Mouse (Mus musculus) layer of hippocampus, adult 18-20 months (tissue): ENCODE results near the gene Ugt1a7c. TPM values are rescaled to one million over a fixed set of nuclear protein-coding genes. Genes with fewer than 3 reads are reported as not detected.
"Not testable (repeated sequence)": the region's sequence is repeated elsewhere in the genome, so short reads cannot be mapped to it uniquely, and the experiment has no call there.

Experiments used
- DNase-seq, 2 experiments: peaks; one replicate each; pipeline ENCODE4 v3.0.0; 2022; ENCODE audit warnings: low spot score in 2 of 2
- long read RNA-seq: library from polyadenylated mRNA; stranded (forward); transcript quantifications from one replicate; pipeline ENCODE4 v2.0.0, GENCODE M21; 2021
- total RNA-seq, 2 experiments: library from RNA; stranded (reverse); gene quantifications; 2 replicates each; pipeline ENCODE4 v1.2.3; 2021

The Ugt1a7c gene
- total RNA-seq = 1 to 10 TPM in 1 of 2 experiments, under 1 TPM in 1; 0.20 to 1.4 TPM
- long read RNA-seq, partial matches to known transcripts = 0 of 1 reads
- long read RNA-seq, other reads (novel, unspliced or antisense) = 1 of 1 reads

GRCm38 (mm10) chr1:88094941-88095492 is at the start of gene Ugt1a7c:
Gene Ugt1a7c, plus strand, starts transcription at chr1:88095062.
- DNase-seq = no peak

DNA sequence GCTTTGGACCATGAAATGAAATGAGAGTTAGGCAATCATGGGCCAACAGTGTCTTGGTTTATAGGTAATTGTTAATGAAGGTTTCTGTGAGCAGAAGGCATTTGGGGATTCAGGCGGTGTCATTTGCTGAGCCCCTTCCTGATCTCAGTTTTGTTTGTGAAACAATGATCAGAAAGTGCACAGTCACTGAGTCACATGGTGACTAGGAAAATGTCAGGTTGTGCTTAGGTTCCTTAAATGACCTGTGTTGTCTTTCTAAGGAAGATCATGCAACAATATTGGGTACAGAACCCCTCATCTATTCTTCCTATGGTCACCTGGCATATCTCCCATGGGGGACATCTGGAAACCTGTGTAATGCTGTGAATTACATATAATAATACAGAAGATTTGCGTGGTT is 47.5 kb upstream of the Ugt1a7c start:
- not testable (repeated sequence) for DNase-seq

DNA sequence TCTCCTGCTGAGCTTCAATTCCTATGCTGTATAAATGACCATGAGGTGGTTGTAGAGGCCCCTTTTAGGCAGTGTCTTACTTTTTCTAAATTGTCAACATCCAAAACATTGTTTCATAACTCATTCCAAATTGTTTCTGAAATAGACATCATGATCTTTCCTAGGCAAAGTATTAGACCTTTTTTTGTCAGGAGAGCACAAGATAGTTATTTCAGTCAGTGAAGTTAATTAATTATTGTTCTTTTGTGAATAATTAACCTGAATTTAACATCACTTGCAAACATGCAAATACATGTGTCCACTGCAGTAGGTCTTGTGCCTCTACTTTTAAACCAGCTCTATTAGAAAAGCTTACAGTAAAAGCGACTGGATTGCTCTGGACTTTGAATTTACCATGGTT is 39.8 kb upstream of the Ugt1a7c start, which contains the start of gene Ugt1a10:
Gene Ugt1a10, plus strand, starts transcription at position 301 of the 400 bp plus-strand sequence.
- DNase-seq = no peak

- DNase-seq = not testable (repeated sequence)
Observed at GRCm38 (mm10) chr1:88066472-88067102, 28.3 kb upstream of the Ugt1a7c start.

DNA sequence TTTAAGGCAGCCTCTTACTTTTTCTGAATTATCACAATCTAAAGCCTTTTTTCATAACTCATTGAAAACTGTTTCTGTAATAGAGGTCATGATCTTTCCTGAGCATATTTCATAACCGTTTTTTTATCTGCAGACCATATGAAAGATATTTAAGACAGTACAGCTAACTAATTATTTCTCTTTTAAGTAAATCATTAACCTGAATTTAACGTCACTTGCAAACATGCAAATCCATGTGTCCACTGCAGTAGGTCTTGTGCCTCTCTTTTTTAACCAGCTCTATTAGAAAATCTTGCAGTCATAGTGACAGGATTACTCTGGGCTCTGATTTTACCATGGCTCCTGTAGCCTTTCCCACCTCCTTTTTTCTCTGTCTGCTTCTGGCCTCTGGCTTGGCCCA is 24.4 kb upstream of the Ugt1a7c start, which contains the start of gene Ugt1a9:
Gene Ugt1a9, plus strand, starts transcription at position 306 of the 400 bp plus-strand sequence.
- no peak for DNase-seq

- no peak for DNase-seq
Observed at GRCm38 (mm10) chr1:88070902-88071301, 24.0 kb upstream of the Ugt1a7c start.

GRCm38 (mm10) chr1:88074471-88074870 is 20.4 kb upstream of the Ugt1a7c start:
- DNase-seq = no peak

DNA sequence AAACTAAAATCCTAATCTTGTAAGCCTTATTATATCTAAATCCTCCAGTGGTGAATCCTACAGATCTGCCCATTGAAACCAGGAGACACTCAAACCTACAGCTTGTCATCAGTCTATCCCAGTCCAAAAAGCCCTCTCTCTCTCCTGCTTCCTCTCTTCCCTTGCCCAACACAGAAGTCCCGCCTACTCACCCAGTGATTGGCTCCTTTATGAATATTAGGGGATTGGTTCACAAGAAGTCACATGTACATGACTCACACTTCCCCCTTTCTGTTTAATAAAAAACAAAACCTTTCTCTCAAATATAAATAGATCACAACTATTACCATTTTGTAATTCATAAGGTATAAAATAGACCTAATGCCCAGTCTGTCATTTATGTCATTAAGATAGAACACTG is 17.7 kb upstream of the Ugt1a7c start:
- no peak for DNase-seq

- DNase-seq = no peak
Observed at GRCm38 (mm10) chr1:88081670-88082069, 13.2 kb upstream of the Ugt1a7c start.

DNA sequence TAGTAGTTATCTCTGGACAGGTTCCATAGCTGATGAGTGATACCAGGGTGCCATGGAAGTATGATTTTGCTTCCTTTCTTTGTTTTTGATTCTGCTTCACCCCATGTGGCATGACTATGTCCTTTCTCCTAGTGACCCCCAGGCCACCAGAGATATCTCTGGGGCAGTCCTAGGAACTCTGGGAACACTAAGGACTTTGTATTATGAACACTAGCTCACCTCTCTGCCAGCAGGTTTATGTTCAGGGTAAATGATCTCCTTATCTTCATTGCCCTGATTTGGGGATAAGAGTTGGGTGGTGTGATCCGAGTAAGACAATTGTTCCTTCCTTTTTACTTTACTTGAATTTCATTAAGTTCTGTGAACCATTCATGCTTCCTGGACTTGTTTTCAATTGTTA is 8.7 kb upstream of the Ugt1a7c start:
- no peak for DNase-seq

DNA sequence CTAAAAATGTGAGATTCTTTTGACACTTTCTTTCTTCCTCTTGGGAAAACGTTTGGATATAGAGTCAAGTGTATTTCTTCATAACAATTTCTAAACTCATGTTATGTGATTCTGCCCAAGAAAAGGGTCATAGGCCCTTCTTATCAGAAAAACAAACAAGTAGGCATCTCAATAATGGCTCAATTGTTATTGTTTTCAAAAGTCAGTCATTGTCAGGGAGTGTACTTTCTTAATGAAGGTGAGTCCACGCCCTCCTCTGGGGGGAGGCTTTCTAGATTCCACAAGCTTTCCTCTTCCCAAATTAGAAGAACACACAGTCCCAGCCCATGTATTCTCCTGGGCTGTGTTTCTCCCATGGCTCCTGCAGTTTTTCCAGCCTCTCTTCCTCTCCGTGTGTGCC is 7.3 kb upstream of the Ugt1a7c start, which contains the start of gene Ugt1a8:
Gene Ugt1a8, plus strand, starts transcription at position 301 of the 400 bp plus-strand sequence.
- DNase-seq = no peak

GRCm38 (mm10) chr1:88092341-88092740 is 2.5 kb upstream of the Ugt1a7c start:
- DNase-seq = no peak

DNA sequence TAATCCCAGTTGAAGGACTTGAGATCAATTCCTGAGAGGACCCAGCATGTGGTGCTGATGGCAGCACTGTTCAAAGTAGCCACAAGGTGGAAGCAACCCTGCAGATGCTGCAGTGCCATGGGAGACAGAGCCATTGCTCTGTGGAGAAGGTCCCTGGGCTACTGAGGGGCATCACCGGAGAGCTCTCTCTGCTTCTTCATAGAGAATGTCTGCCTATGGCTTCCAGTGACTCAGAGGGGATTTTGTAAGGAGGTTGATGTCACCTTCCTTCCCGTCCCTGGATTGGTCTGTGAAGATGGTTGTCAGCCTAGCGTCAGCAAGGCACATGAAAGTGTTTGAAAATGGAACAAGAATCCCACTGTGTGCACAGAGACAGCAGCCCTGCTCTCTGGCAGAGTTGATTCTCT is 589 bp upstream of the Ugt1a7c start:
- not testable (repeated sequence) for DNase-seq

DNA sequence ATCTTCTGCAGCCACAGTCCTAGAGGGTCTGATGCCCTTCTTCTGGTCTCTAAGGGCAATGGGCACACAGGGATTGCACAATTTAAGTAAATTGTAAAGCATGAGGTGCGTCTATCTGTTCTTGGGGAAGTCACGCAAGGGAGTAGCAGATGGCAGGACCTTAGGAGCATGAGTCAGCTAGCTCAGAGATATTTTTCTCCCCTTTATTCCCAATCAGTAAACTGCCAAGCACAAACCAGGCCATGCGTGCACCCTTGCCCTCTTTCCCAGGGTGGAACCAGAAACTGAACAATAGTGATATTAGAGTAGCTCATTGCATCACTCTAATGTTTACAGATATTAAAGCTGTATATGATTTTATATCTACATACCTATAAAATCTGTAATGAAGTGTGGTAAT is 3.7 kb downstream of the Ugt1a7c start:
- DNase-seq = not testable (repeated sequence)

DNA sequence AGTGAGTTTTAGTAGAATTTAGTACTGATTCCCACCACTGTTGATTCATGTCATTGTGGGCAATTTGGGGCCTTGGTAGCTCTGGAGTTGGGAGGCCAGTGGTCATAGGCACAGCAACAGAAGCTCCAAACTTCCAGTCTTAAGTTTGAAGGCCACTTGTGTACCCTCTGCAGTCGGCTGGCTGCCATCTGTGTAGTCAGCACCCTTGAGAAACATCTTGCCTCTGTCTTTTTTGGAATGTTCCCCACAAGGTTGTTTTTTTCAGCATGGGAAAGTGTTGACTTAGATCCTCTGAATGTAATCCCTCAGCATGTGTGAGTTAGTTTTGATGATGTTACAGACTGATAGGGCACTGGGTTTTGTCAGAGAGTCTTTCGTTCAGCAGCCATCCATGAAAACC is 4.8 kb downstream of the Ugt1a7c start:
- DNase-seq = not testable (repeated sequence)

DNA sequence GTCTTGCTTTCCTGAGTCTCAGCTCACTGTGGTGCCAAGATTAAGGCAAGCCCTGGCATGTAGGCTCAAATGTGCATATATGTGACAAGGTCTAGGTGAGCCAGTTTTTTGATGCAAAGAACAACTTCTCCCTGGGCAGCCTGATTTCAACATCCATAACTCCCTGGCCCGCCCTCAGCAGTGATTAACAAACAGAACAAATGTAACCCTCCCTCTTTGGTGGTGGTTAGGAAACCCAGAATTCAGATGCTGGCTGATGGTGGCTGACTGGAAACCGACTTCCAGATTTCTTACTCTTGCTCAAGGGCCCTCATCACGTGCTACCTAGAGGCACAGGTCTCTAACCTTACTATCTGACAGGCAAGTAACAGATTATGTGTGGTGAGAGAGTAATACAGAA is 8.2 kb downstream of the Ugt1a7c start, which contains the start of gene Ugt1a6b:
Gene Ugt1a6b, plus strand, starts transcription at position 234 of the 400 bp plus-strand sequence.
- not testable (repeated sequence) for DNase-seq

DNA sequence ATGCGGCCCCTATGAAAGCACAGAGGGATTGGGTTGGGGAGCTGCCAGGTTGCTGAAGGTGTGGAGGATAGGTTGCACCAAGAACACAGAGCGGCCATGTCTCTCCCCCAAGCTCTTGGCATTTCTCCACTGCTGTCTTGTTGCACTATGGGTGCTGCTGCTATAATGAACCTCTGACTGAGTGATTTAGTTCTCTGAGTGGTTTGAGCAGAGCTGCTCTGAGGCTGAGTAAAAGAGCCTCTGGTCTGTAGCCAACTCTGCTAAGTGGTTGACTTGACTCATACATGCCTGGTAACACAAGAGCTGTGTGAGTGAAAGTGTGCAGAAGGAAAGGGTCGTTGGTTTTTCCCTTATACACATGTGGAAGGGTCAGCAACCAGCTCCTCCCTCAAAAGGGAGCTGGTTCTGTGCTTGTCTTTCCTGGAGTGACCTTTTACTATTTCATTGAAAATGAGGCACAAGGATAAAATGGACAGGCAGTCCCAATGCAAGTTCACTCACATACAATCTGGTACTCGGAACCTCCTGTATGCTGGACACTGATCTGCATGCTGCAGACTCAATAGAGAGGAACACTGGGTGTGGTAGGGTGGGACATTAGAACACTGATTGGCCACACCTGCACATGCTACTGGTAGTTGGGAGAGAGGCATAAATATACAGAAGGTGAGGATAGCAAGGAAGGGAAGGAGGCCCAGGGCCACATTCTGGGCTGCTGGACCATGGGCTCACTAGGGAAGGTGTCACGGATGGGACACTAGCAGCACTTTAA is 9.0 kb downstream of the Ugt1a7c start:
- not testable (repeated sequence) for DNase-seq

- DNase-seq = no peak
Observed at GRCm38 (mm10) chr1:88104667-88105430, 10.0 kb downstream of the Ugt1a7c start.

DNA sequence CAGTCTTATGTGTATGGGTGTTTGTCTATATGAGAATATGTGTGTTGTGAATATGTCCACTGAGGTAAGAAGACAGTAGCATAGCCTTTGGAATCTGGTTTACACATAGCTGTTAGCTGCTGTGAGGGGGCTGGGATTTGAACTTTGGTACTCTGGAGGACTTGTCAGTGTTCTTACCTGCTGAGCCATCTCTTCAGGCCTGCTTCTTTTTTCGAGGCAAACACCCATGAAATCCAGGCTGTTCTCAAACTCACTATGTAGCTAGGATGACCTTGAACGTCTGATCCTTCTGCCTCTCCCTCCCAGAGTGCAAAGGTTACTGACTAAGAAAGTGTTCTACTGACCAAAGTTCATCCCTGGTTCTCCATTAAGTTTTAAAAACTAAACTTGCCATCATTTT is 10.8 kb downstream of the Ugt1a7c start:
- no peak for DNase-seq

DNA sequence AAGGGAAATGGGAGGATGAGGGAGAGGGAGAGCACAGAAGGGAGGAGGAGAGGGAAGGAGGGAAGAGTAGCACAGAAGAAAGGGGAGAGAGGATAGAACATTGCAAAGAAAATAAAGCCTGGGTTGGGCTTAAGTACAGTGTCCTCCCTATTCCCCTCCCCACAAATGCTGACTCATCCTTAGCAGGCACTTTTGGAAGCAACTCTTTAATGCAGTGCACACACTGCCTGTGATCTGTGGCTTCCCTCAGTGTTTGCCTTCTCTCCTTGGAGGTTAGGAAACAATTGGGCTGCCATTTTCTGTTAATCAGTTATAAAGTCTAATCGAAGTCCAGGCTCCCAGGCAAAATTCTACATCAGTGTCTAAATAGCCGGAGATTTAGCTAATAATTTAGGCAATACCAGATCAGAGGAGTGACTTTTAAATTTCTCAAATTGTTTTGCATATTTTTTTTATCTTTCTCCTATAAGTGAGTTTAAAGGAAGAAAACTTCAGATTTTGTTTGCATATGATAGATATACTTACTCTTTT is 14.2 kb downstream of the Ugt1a7c start:
- not testable (repeated sequence) for DNase-seq

DNA sequence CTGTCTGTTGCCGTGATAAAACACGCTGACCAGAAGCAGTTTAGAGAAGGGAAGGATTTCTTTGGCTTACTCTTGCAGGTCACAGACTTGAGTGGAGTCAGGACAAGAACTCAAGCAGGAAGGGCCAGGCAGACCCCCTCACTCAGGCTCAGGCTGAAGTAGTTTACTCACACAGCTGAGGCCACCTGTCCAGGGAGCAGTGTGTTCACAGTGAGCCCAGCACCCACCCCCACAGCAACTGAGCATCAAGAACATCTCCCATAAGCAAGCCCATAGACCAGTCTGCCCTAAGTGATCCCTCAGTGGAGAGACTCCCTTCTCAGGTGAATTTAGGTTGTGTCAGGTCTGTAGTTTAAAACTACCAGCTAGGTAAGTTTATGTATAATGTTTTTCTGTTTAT is 14.7 kb downstream of the Ugt1a7c start:
- not testable (repeated sequence) for DNase-seq
